Mouse (Mus musculus) midbrain, embryonic 14.5 days (tissue): ENCODE results near the gene Trnp1. TPM values are rescaled to one million over a fixed set of nuclear protein-coding genes. Genes with fewer than 3 reads are reported as not detected.

ENCODE experiments used
- ATAC-seq: fragments of 200-750 bp; cut with Nextera tagmentation; 2 replicates; pipeline ENCODE4 v1.8.0; 2017; ENCODE audit warnings: moderate number of reproducible peaks, moderate library complexity; ENCODE audit not compliant: low FRiP score, low TSS enrichment
- DNase-seq: peaks from one replicate; pipeline ENCODE4 v3.0.0-alpha.2; 2015
- H3K27ac ChIP-seq: fragments of 300-500 bp; sonication (generic); replicated peaks from 2 replicates; pipeline ENCODE4 v1.5.1; 2014; ENCODE audit warnings: mild to moderate bottlenecking, low read depth, low read length, moderate library complexity
- H3K27me3 ChIP-seq: fragments of 300-500 bp; sonication (generic); 2 replicates; pipeline ENCODE4 v1.6.1; 2014; ENCODE audit warnings: low read length, control low read depth, mixed read lengths; ENCODE audit not compliant: control insufficient read depth, insufficient read depth
- H3K36me3 ChIP-seq: fragments of 300-500 bp; sonication (generic); 2 replicates; pipeline ENCODE4 v1.6.1; 2014; ENCODE audit warnings: low read length, control low read depth; ENCODE audit not compliant: control insufficient read depth, insufficient read depth
- H3K4me1 ChIP-seq: fragments of 300-500 bp; sonication (generic); 2 replicates; pipeline ENCODE4 v1.6.1; 2014; ENCODE audit warnings: mild to moderate bottlenecking, antibody characterized with exemption, low read length, control low read depth; ENCODE audit not compliant: control insufficient read depth, insufficient read depth
- H3K4me2 ChIP-seq: fragments of 300-500 bp; sonication (generic); 2 replicates; pipeline ENCODE4 v1.6.1; 2014; ENCODE audit warnings: mild to moderate bottlenecking, low read length, moderate library complexity
- H3K4me3 ChIP-seq: fragments of 300-500 bp; sonication (generic); replicated peaks from 2 replicates; pipeline ENCODE4 v1.5.1; 2014; ENCODE audit warnings: low read depth, low read length
- H3K9ac ChIP-seq: fragments of 300-500 bp; sonication (generic); replicated peaks from 2 replicates; pipeline ENCODE4 v1.6.1; 2014; ENCODE audit warnings: mild to moderate bottlenecking, low read length, moderate library complexity
- H3K9me3 ChIP-seq: fragments of 300-500 bp; sonication (generic); 2 replicates; pipeline ENCODE4 v1.6.1; 2016; ENCODE audit warnings: low read length, control low read depth, mixed read lengths; ENCODE audit not compliant: control insufficient read depth
- WGBS: fragments of 180-500 bp; shearing (Covaris S2); extraction: QIAGEN DNeasy Blood & Tissue Kit; methylation state at CpG from one replicate; pipeline ENCODE4 v1.1.7; 2014; 5-methylcytosine and 5-hydroxymethylcytosine counted together
- polyA plus RNA-seq: library from polyadenylated mRNA; unstranded; fragments of >200 nt; fragmentation: Nextera tagmentation; extraction: Ambion mirVana; gene quantifications from 2 replicates; pipeline ENCODE4 v1.2.1, GENCODE M21; 2014

The Trnp1 gene
- polyA plus RNA-seq, 1 experiment from 2014 or later: 5.5 TPM

DNA sequence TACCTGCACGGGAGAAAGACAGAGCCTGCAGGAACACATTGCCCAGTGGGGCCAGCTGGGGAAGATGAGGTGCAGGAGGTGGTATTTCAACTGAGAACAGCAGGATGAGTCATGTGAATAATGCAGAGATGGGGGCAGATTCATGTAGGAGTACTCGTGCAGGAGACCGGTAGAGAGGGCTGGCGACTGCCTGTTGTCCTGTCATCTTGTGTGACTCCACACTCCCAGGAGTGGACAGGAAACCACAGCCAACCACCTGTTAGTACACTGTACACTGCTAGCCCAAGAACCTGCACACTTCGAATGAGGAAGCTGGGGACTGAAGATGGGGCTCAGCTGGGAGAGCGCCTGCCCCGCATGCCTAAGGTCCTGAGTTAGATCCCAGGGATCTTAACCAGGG lies 3.2 kb upstream of the Trnp1 start:
- H3K27me3 ChIP-seq: peaks cover 42% of the 10 kb centered on the region
- no peaks in the 10 kb centered on the region for H3K36me3 ChIP-seq
- 66% methylated on average over 7 of the region's 7 CpGs for WGBS
- H3K9me3 ChIP-seq: no peaks in the 10 kb centered on the region
- no peak overlapping the region for H3K9ac ChIP-seq
- DNase-seq (no peak), ATAC-seq (no peak)
- H3K27ac ChIP-seq: no peak overlapping the region
- H3K4me2 ChIP-seq: no peak overlapping the region
- H3K4me1 ChIP-seq: peaks cover 9% of the 10 kb centered on the region
- H3K4me3 ChIP-seq: no peak overlapping the region

DNA sequence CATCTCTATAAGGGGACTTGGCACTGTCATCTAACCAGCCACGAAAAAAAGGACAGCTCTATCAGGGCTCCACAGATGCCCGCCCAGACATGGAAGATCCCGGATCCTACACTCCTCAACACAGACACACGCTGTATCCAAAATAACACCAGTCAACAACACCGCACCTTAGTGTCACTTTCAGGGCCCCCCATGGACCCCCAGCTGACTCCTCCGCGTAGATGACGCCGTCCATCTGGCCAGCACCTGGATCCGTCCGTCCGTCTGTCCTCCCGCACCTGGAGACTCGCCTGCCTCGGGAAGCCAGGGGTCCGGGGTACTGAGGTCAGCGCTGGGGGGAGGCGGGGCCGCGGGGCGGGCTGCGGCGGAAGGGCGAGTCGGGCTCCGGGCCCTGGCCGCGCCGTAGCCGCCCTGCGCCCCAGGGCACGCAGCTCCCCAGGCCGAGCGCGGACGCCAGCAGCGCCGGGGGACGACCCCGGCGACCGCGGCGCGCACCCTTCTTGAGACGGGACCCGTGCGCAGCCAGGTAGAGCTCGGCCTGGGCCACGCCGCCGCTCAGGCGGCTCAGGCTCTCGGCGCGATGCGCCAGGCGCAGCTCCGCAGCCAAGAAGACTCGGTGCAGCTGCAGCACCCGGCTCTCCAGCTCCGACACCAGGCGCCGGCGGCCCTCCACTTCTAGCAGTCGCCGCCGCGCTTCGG lies 740 bp downstream of the Trnp1 start:
- H3K9ac ChIP-seq: peak overlapping the region; percentile 61
- H3K36me3 ChIP-seq: no peaks in the 10 kb centered on the region
- H3K4me3 ChIP-seq: peak overlapping the region; percentile 61
- peaks cover 13% of the 10 kb centered on the region for H3K4me1 ChIP-seq
- H3K4me2 ChIP-seq: peak overlapping the region; percentile 98
- H3K27ac ChIP-seq: no peak overlapping the region
- H3K27me3 ChIP-seq: peaks cover 63% of the 10 kb centered on the region
- under 1% methylated on average over 70 of the region's 70 CpGs for WGBS
- peak; percentile 71 for DNase-seq
- H3K9me3 ChIP-seq: no peaks in the 10 kb centered on the region
- peak; percentile 64 for ATAC-seq

DNA sequence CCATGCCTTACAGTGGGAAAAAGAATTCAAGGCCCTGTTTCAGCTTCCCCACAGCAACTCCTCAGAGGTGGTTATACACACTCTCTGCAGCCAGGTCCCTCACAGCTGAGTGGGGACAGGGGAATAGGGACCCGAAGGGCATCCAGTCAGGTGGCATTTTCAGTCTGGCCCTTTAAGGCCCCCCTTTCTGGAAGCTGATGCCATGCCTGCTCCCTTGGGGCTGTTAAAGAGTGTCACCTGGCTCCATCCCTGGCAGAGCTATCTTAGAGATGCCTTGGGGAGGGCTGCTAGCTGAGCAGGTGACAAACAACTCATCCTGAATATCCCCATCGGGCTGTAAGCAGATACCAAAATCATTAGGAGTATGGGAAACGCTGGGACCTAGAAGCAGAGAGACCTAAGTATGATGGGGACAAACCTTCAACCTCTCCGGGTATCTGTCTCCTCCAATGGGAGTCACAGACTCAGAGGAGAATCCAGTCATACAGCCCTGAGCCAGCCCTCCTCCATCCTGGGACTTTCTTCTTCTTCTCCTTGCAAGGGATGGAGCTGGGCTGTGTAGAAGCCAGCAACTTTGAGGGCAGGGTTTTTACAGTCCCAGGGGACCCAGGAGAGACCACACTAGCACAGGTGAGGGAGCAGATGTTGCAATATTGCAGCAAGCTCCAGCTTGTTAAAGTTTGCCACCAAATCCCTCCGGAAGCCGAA lies 1.5 kb downstream of the Trnp1 start:
- Histone ChIP-seq H3K27ac (no peak overlapping the region), H3K36me3 (no peaks in the 10 kb centered on the region), H3K4me3 (peak overlapping the region; percentile 61), H3K9me3 (no peaks in the 10 kb centered on the region), H3K4me1 (peaks cover 13% of the 10 kb centered on the region), H3K9ac (peak overlapping the region; percentile 61; the same call in 1 of the 2 replicates), H3K27me3 (peaks cover 63% of the 10 kb centered on the region), H3K4me2 (peak overlapping the region; percentile 98)
- WGBS: 26% methylated on average over 6 of the region's 6 CpGs
- ATAC-seq: no peak
- no peak for DNase-seq

- Histone ChIP-seq H3K36me3 (no peaks in the 10 kb centered on the region), H3K4me3 (no peak overlapping the region), H3K27ac (no peak overlapping the region), H3K27me3 (peaks cover 63% of the 10 kb centered on the region), H3K4me1 (peaks cover 13% of the 10 kb centered on the region), H3K4me2 (no peak overlapping the region), H3K9me3 (no peaks in the 10 kb centered on the region), H3K9ac (no peak overlapping the region)
- 35% methylated on average over 7 of the region's 7 CpGs for WGBS
- DNase-seq: peak; percentile 28
- no peak for ATAC-seq
Observed at GRCm38 (mm10) chr4:133495711-133496110, 2.6 kb downstream of the Trnp1 start.

DNA sequence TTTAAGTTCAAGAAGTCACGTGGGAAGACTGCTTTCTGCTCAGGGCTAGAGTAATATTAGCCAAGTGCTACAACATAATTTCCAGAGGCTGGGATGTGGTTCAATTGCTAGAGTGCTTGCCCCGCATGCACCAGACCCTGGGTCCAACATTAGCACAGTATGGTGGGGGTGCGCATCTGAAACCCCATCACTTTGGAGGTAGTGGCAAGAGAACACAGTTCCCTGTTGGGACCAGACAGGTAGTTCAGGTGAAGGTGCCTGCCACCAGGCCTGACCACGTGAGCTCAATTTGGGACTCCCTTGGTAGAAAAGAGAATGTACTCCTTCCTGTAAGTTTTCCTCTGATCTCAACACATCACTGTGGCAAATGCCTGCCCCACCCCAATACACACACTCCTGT lies 3.5 kb downstream of the Trnp1 start:
- Histone ChIP-seq H3K4me3 (no peak overlapping the region), H3K9me3 (no peaks in the 10 kb centered on the region), H3K27me3 (peaks cover 55% of the 10 kb centered on the region), H3K4me1 (peaks cover 13% of the 10 kb centered on the region), H3K27ac (no peak overlapping the region), H3K9ac (no peak overlapping the region), H3K36me3 (no peaks in the 10 kb centered on the region), H3K4me2 (no peak overlapping the region)
- ATAC-seq (no peak), DNase-seq (no peak)
- WGBS: 69% methylated on average over 4 of the region's 4 CpGs

- H3K4me1 ChIP-seq: peaks cover 13% of the 10 kb centered on the region
- H3K9ac ChIP-seq: no peak overlapping the region
- peak overlapping the region; percentile 50 for H3K4me2 ChIP-seq
- no peaks in the 10 kb centered on the region for H3K9me3 ChIP-seq
- no peak overlapping the region for H3K27ac ChIP-seq
- H3K4me3 ChIP-seq: peak overlapping the region; percentile 22
- no peaks in the 10 kb centered on the region for H3K36me3 ChIP-seq
- DNase-seq (peak; percentile 90), ATAC-seq (peak; percentile 24; the same call in 1 of the 2 replicates)
- peaks cover 51% of the 10 kb centered on the region for H3K27me3 ChIP-seq
- WGBS: under 1% methylated on average over 12 of the region's 12 CpGs
Observed at GRCm38 (mm10) chr4:133494432-133494831, 3.9 kb downstream of the Trnp1 start.

- H3K4me3 ChIP-seq: peak overlapping the region; percentile 22; the same call in 1 of the 2 replicates
- no peak for ATAC-seq
- H3K27me3 ChIP-seq: peaks cover 45% of the 10 kb centered on the region
Observed at GRCm38 (mm10) chr4:133493895-133494294, 4.5 kb downstream of the Trnp1 start.

DNA sequence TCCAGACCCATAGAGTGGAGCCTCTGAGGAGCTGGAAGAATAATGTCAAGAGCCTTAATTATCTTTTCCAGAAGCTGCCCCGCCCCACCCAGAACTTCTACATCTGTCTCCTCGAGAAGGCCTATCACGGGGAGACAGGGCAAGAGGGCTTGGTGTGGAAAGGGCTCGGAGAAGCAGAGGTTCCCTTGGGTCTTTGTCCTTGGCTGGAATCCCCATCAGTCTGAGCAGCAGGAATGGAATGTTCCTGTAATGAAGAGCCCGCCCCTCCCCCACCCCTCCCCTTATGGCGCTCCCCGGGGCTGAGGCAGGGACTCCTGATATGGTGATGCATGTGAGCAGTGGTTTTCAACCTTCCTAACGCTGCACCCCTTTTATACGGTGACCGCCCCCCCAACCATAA lies 6.5 kb downstream of the Trnp1 start:
- Histone ChIP-seq H3K9ac (no peak overlapping the region), H3K27ac (no peak overlapping the region), H3K4me3 (no peak overlapping the region), H3K36me3 (no peaks in the 10 kb centered on the region), H3K4me1 (peaks cover 4% of the 10 kb centered on the region; the same call in 1 of the 2 replicates), H3K27me3 (peaks cover 24% of the 10 kb centered on the region), H3K9me3 (no peaks in the 10 kb centered on the region), H3K4me2 (no peak overlapping the region)
- DNase-seq: no peak
- ATAC-seq: no peak
- WGBS: 48% methylated on average over 10 of the region's 10 CpGs

More at GRCm38 (mm10) chr4:133493895-133494294, 4.5 kb downstream of the Trnp1 start:
- H3K4me1 ChIP-seq: peaks cover 13% of the 10 kb centered on the region
- peak overlapping the region; percentile 50 for H3K4me2 ChIP-seq
- no peaks in the 10 kb centered on the region for H3K36me3 ChIP-seq
- no peaks in the 10 kb centered on the region for H3K9me3 ChIP-seq
- no peak overlapping the region for H3K9ac ChIP-seq
- no peak for DNase-seq
- no peak overlapping the region for H3K27ac ChIP-seq
- 28% methylated on average over 9 of the region's 12 CpGs for WGBS
